In the genomic region with DNA sequence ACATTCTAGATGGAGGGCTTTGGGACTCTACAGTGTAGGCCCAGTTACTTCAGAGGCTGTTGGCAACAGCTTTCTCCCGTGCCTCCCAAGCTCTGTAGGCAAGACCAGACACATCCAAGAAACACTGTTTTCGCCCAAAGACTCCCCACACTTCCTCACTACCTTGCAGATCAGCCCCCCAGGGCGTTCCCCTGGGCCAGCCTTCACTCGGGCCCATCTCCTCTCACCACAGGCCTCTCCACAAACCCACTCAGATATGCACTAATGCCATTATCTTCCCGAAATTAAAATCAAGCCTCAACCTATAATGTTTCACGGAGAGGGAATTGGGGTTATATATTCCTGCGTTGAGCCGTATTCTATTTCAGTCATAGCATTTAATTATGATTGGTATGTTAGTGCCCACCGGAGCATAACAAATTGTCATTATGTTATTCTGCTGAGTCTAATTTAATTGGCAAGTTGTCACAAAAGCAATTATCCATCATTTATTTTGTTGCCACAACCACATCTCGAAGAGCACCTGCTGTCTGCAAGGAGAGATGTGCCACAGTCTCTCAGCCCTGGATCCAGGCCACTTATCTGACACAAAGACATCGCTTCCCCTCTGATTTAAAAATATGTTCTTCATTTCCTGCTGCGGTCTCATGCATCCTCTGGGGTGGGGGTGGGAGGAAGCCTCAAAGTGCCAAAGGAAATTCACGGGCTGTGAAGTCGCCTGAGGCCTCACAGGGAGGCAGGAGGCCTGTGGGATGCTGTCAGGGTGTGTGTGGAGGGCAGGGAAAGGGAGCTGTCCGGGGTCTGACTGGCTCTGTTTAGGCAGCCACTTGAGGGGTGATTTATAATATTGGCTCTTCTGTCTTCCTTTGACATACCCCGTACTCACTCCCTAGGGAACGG, we compare ENCODE assay signal across 8 mouse cellular contexts. TPM values are rescaled to one million over a fixed set of nuclear protein-coding genes. Genes with fewer than 3 reads are reported as not detected.
DNase-seq lines count a peak whose midpoint lies in the region; ATAC-seq and TF ChIP-seq lines count a peak whose summit lies in the region.

No protein-coding gene starts in this region.

- 53% methylated on average over 17 of the region's 17 CpGs for WGBS in hindbrain, embryonic 10.5 days
- 78% methylated on average over 17 of the region's 17 CpGs for WGBS in liver, adult 2 months
- 19% methylated on average over 17 of the region's 17 CpGs for WGBS in neural tube, embryonic 13.5 days

- peak; percentile 95 for DNase-seq in 416B (ENCODE audit: low read depth)
- DNase-seq in MN1 (ENCODE audit: low spot score): peak; percentile 63
- DNase-seq in hindbrain, embryonic 10.5 days (ENCODE audit: low spot score): no peak
- DNase-seq in liver, adult 2 months (ENCODE audit: extremely low read depth, low read depth, low spot score): peak; percentile 23
- no peak for DNase-seq in urinary bladder, adult 2 months (ENCODE audit: low spot score)
- DNase-seq in urinary bladder, postnatal 4 days (ENCODE audit: low spot score in 2 of 2): no peak
- no peak for DNase-seq in yolk sac, embryonic 10.5 days (ENCODE audit: low spot score)

- no peak for TF ChIP-seq POLR2A in liver, adult 2 months (IDR thresholded peaks at IDR 0.05; ENCODE audit: extremely low read depth, insufficient read depth, low read length)

- peak overlapping the region; percentile 22; the same call in 1 of the 2 replicates for H3K4me2 ChIP-seq in neural tube, embryonic 13.5 days

- H3K4me3 ChIP-seq in hindbrain, embryonic 10.5 days: no peak overlapping the region
- no peak overlapping the region for H3K4me3 ChIP-seq in liver, adult 2 months (ENCODE audit: insufficient read depth, low read depth, low read length)
- H3K4me3 ChIP-seq in neural tube, embryonic 13.5 days: no peak overlapping the region

- peak overlapping the region; percentile 83 for H3K27ac ChIP-seq in hindbrain, embryonic 10.5 days
- H3K27ac ChIP-seq in liver, adult 2 months (replicated peaks; ENCODE audit: insufficient read depth, low read depth, low read length): peak overlapping the region; percentile 12; the same call in 1 of the 2 replicates
- peak overlapping the region; percentile 86 for H3K27ac ChIP-seq in neural tube, embryonic 13.5 days (replicated peaks)

- H3K9me3 ChIP-seq in hindbrain, embryonic 10.5 days: no peaks in the 10 kb centered on the region
- no peaks in the 10 kb centered on the region for H3K9me3 ChIP-seq in neural tube, embryonic 13.5 days

- H3K79me2 ChIP-seq in liver, adult 2 months (ENCODE audit: control insufficient read depth, insufficient read depth, low read length): no peaks in the 10 kb centered on the region

- TF ChIP-seq CTCF in liver, adult 2 months (IDR thresholded peaks at IDR 0.05; ENCODE audit: low read depth, low read length): no peak

- peaks cover 70% of the 10 kb centered on the region for H3K4me1 ChIP-seq in hindbrain, embryonic 10.5 days (replicated peaks)
- peaks cover 12% of the 10 kb centered on the region; the same call in 1 of the 2 replicates for H3K4me1 ChIP-seq in liver, adult 2 months (ENCODE audit: control insufficient read depth, insufficient read depth, low read length)
- peaks cover 55% of the 10 kb centered on the region for H3K4me1 ChIP-seq in neural tube, embryonic 13.5 days (replicated peaks)

- no peak overlapping the region for H3K9ac ChIP-seq in liver, adult 2 months (ENCODE audit: low read depth, low read length)
- 0 out of 2 replicates have a peak overlapping the region, but pooled peaks have one; percentile 41 for H3K9ac ChIP-seq in neural tube, embryonic 13.5 days

- 0 out of 2 replicates have a peak, but pooled peaks cover 2% of the 10 kb centered on the region for H3K27me3 ChIP-seq in hindbrain, embryonic 10.5 days (ENCODE audit: insufficient read depth, poor library complexity, severe bottlenecking)
- no peaks in the 10 kb centered on the region for H3K27me3 ChIP-seq in liver, adult 2 months (ENCODE audit: control insufficient read depth, insufficient read depth, low read length)
- H3K27me3 ChIP-seq in neural tube, embryonic 13.5 days: peaks cover 14% of the 10 kb centered on the region; the same call in 1 of the 2 replicates

- peak; percentile 68 for ATAC-seq in neural tube, embryonic 13.5 days (ENCODE audit: low read depth)

- H3K36me3 ChIP-seq in hindbrain, embryonic 10.5 days: no peaks in the 10 kb centered on the region
- no peaks in the 10 kb centered on the region for H3K36me3 ChIP-seq in liver, adult 2 months (ENCODE audit: control insufficient read depth, insufficient read depth, low read length)
- H3K36me3 ChIP-seq in neural tube, embryonic 13.5 days: no peaks in the 10 kb centered on the region

RNA-seq across cellular contexts. Expression of a gene that starts 29.6 kb away (rescaled TPM):
- 72.2 and 74.1 TPM in 2 replicates for polyA plus RNA-seq in hindbrain, embryonic 10.5 days (2016; fragmentation: Nextera tagmentation; extraction: Ambion mirVana)
- total RNA-seq in liver, adult 2 months (2014; rRNA removed): 21.6 and 24.2 TPM in 2 replicates
- 28.8 and 37.8 TPM in 2 replicates for polyA plus RNA-seq in liver, adult 2 months (2012; rRNA removed)
- polyA plus RNA-seq in neural tube, embryonic 13.5 days (2015; fragmentation: Nextera tagmentation; extraction: Ambion mirVana): 64.2 and 69.4 TPM in 2 replicates
- 77.3 and 83.9 TPM in 2 replicates for polyA plus RNA-seq in urinary bladder, adult 2 months (2012; rRNA removed)

Comparison
In these comparisons a context has a peak if more than half of its experiments do, and no peak if none do; other contexts are left out.
1. DNase-seq: peak in 416B (single experiment), MN1 (single experiment) and liver, adult 2 months (single experiment); none in hindbrain, embryonic 10.5 days (single experiment), urinary bladder, adult 2 months (single experiment), urinary bladder, postnatal 4 days (0 of 2) and yolk sac, embryonic 10.5 days (single experiment).
2. H3K27ac ChIP-seq: peak in every context shown above with its lines; median percentile 86 in neural tube, embryonic 13.5 days; 83 in hindbrain, embryonic 10.5 days; 12 in liver, adult 2 months.